Mouse (Mus musculus) midbrain, embryonic 10.5 days (tissue): ENCODE data around the gene Msl1. TPM values are rescaled to one million over a fixed set of nuclear protein-coding genes. Genes with fewer than 3 reads are reported as not detected.
A peak's percentile ranks its signal among the peaks of the same experiment; 100 is the strongest.

Source experiments
- DNase-seq: peaks from one replicate; pipeline ENCODE4 v3.0.0-alpha.2; 2017; ENCODE audit warnings: low spot score
- H3K27ac ChIP-seq: fragments of 300-500 bp; sonication (generic); replicated peaks from 2 replicates; pipeline ENCODE4 v1.5.1; 2016; ENCODE audit warnings: mild to moderate bottlenecking
- H3K27me3 ChIP-seq: fragments of 300-500 bp; sonication (generic); 2 replicates; pipeline ENCODE4 v1.6.1; 2016; ENCODE audit warnings: low read depth, mild to moderate bottlenecking; ENCODE audit not compliant: poor library complexity, severe bottlenecking
- H3K36me3 ChIP-seq: fragments of 300-500 bp; sonication (generic); 2 replicates; pipeline ENCODE4 v1.6.1; 2016; ENCODE audit warnings: mild to moderate bottlenecking, moderate library complexity
- H3K4me1 ChIP-seq: fragments of 300-500 bp; sonication (generic); 2 replicates; pipeline ENCODE4 v1.6.1; 2016
- H3K4me3 ChIP-seq: fragments of 300-500 bp; sonication (generic); 2 replicates; pipeline ENCODE4 v1.5.1; 2016; ENCODE audit warnings: mild to moderate bottlenecking, moderate library complexity
- H3K9me3 ChIP-seq: fragments of 300-500 bp; sonication (generic); replicated peaks from 2 replicates; pipeline ENCODE4 v1.6.1; 2016; ENCODE audit warnings: mild to moderate bottlenecking
- WGBS: fragments of 180-500 bp; shearing (Covaris S2); methylation state at CpG from one replicate; pipeline ENCODE4 v1.1.7; 2016; 5-methylcytosine and 5-hydroxymethylcytosine counted together
- polyA plus RNA-seq: library from polyadenylated mRNA; unstranded; fragments of >200 nt; fragmentation: Nextera tagmentation; extraction: Ambion mirVana; gene quantifications from 2 replicates; pipeline ENCODE4 v1.2.1, GENCODE M21; 2016

The Msl1 gene
- polyA plus RNA-seq, 1 experiment from 2014 or later, result 22.9 TPM

GRCm38 (mm10) chr11:98753264-98753663, 42.1 kb upstream of the Msl1 start:
- Histone ChIP-seq H3K36me3 (peaks cover 20% of the 10 kb centered on the region), H3K27me3 (no peaks in the 10 kb centered on the region), H3K4me3 (no peak overlapping the region), H3K4me1 (peaks cover 74% of the 10 kb centered on the region), H3K27ac (no peak overlapping the region), H3K9me3 (no peaks in the 10 kb centered on the region)
- 93% methylated on average over 5 of the region's 5 CpGs for WGBS
- no peak for DNase-seq

- 0 out of 2 replicates have a peak overlapping the region, but pooled peaks have one; percentile 5 for H3K4me3 ChIP-seq
- H3K9me3 ChIP-seq, result no peaks in the 10 kb centered on the region
- peaks cover 25% of the 10 kb centered on the region for H3K36me3 ChIP-seq
- DNase-seq, result no peak
- no peaks in the 10 kb centered on the region for H3K27me3 ChIP-seq
- peak overlapping the region; percentile 64 for H3K27ac ChIP-seq
- peaks cover 65% of the 10 kb centered on the region for H3K4me1 ChIP-seq
- WGBS, result 80% methylated on average over 9 of the region's 9 CpGs
Measured at GRCm38 (mm10) chr11:98754151-98754620, 41.1 kb upstream of the Msl1 start.

- WGBS, result 22% methylated on average over 7 of the region's 7 CpGs
- H3K27ac ChIP-seq, result peak overlapping the region; percentile 64
Measured at GRCm38 (mm10) chr11:98754621-98755181, 40.6 kb upstream of the Msl1 start.

GRCm38 (mm10) chr11:98755726-98756380, 39.5 kb upstream of the Msl1 start:
- WGBS, result 89% methylated on average over 6 of the region's 6 CpGs
- Histone ChIP-seq H3K4me3 (no peak overlapping the region), H3K27ac (0 out of 2 replicates have a peak overlapping the region, but pooled peaks have one; percentile 42), H3K9me3 (no peaks in the 10 kb centered on the region), H3K27me3 (no peaks in the 10 kb centered on the region), H3K4me1 (peaks cover 48% of the 10 kb centered on the region), H3K36me3 (peaks cover 32% of the 10 kb centered on the region)
- no peak for DNase-seq

More at GRCm38 (mm10) chr11:98754621-98755181, 40.6 kb upstream of the Msl1 start:
- peaks cover 25% of the 10 kb centered on the region for H3K36me3 ChIP-seq
- H3K4me1 ChIP-seq, result peaks cover 60% of the 10 kb centered on the region
- 0 out of 2 replicates have a peak overlapping the region, but pooled peaks have one; percentile 5 for H3K4me3 ChIP-seq
- no peaks in the 10 kb centered on the region for H3K27me3 ChIP-seq
- DNase-seq, result peak; percentile 84
- no peaks in the 10 kb centered on the region for H3K9me3 ChIP-seq

GRCm38 (mm10) chr11:98756711-98757110, 38.6 kb upstream of the Msl1 start:
- Histone ChIP-seq H3K27me3 (no peaks in the 10 kb centered on the region), H3K9me3 (no peaks in the 10 kb centered on the region), H3K4me1 (peaks cover 40% of the 10 kb centered on the region), H3K4me3 (no peak overlapping the region), H3K36me3 (peaks cover 39% of the 10 kb centered on the region), H3K27ac (no peak overlapping the region)
- WGBS, result 90% methylated on average over 12 of the region's 12 CpGs
- DNase-seq, result no peak

GRCm38 (mm10) chr11:98761939-98762338, 33.4 kb upstream of the Msl1 start:
- DNase-seq, result no peak
- WGBS, result 95% methylated on average over 4 of the region's 4 CpGs
- no peak overlapping the region for H3K27ac ChIP-seq
- H3K4me3 ChIP-seq, result no peak overlapping the region
- no peaks in the 10 kb centered on the region for H3K9me3 ChIP-seq
- H3K4me1 ChIP-seq, result peaks cover 25% of the 10 kb centered on the region
- peaks cover 56% of the 10 kb centered on the region for H3K36me3 ChIP-seq
- no peaks in the 10 kb centered on the region for H3K27me3 ChIP-seq

GRCm38 (mm10) chr11:98762756-98763501, 32.4 kb upstream of the Msl1 start:
- Histone ChIP-seq H3K4me3 (no peak overlapping the region), H3K9me3 (no peaks in the 10 kb centered on the region), H3K27ac (no peak overlapping the region), H3K36me3 (peaks cover 55% of the 10 kb centered on the region), H3K4me1 (peaks cover 34% of the 10 kb centered on the region), H3K27me3 (no peaks in the 10 kb centered on the region)
- 70% methylated on average over 17 of the region's 17 CpGs for WGBS
- no peak for DNase-seq

- Histone ChIP-seq H3K4me3 (no peak overlapping the region), H3K36me3 (peaks cover 52% of the 10 kb centered on the region), H3K27ac (no peak overlapping the region), H3K9me3 (no peaks in the 10 kb centered on the region), H3K27me3 (no peaks in the 10 kb centered on the region), H3K4me1 (peaks cover 40% of the 10 kb centered on the region)
- 89% methylated on average over 8 of the region's 8 CpGs for WGBS
- DNase-seq, result no peak
Measured at GRCm38 (mm10) chr11:98763502-98763861, 31.8 kb upstream of the Msl1 start.

- peaks cover 46% of the 10 kb centered on the region for H3K4me1 ChIP-seq
- peaks cover 54% of the 10 kb centered on the region for H3K36me3 ChIP-seq
- 87% methylated on average over 18 of the region's 18 CpGs for WGBS
- no peak for DNase-seq
- H3K27ac ChIP-seq, result no peak overlapping the region
- no peaks in the 10 kb centered on the region for H3K27me3 ChIP-seq
- no peaks in the 10 kb centered on the region for H3K9me3 ChIP-seq
- no peak overlapping the region for H3K4me3 ChIP-seq
Measured at GRCm38 (mm10) chr11:98764091-98764490, 31.2 kb upstream of the Msl1 start.

- H3K9me3 ChIP-seq, result no peaks in the 10 kb centered on the region
- H3K4me1 ChIP-seq, result peaks cover 52% of the 10 kb centered on the region
Measured at GRCm38 (mm10) chr11:98764746-98765145, 30.6 kb upstream of the Msl1 start.

GRCm38 (mm10) chr11:98765421-98766309, 29.7 kb upstream of the Msl1 start:
- DNase-seq, result no peak
- 56% methylated on average over 9 of the region's 9 CpGs for WGBS
- no peaks in the 10 kb centered on the region for H3K27me3 ChIP-seq
- peaks cover 62% of the 10 kb centered on the region for H3K36me3 ChIP-seq
- peaks cover 52% of the 10 kb centered on the region for H3K4me1 ChIP-seq
- H3K9me3 ChIP-seq, result no peaks in the 10 kb centered on the region
- 0 out of 2 replicates have a peak overlapping the region, but pooled peaks have one; percentile 16 for H3K4me3 ChIP-seq
- peak overlapping the region; percentile 79 for H3K27ac ChIP-seq

More at GRCm38 (mm10) chr11:98764746-98765145, 30.6 kb upstream of the Msl1 start:
- Histone ChIP-seq H3K27me3 (no peaks in the 10 kb centered on the region), H3K27ac (no peak overlapping the region), H3K4me3 (no peak overlapping the region), H3K36me3 (peaks cover 58% of the 10 kb centered on the region)
- DNase-seq, result no peak

GRCm38 (mm10) chr11:98766346-98766745, 29.0 kb upstream of the Msl1 start:
- Histone ChIP-seq H3K27me3 (no peaks in the 10 kb centered on the region), H3K4me3 (peak overlapping the region; percentile 18; the same call in 1 of the 2 replicates), H3K27ac (peak overlapping the region; percentile 79), H3K36me3 (peaks cover 59% of the 10 kb centered on the region), H3K4me1 (peaks cover 52% of the 10 kb centered on the region), H3K9me3 (no peaks in the 10 kb centered on the region)
- 58% methylated on average over 2 of the region's 2 CpGs for WGBS
- no peak for DNase-seq
